Mouse (Mus musculus) large intestine, adult 2 months (tissue): ENCODE measurements around the gene Lcn12. TPM values are rescaled to one million over a fixed set of nuclear protein-coding genes. Genes with fewer than 3 reads are reported as not detected.

Source experiments
- DNase-seq: peaks from one replicate; pipeline ENCODE4 v3.0.0-alpha.2; 2012; ENCODE audit warnings: low read depth, low spot score
- WGBS: fragments of 180-500 bp; shearing (Covaris S2); methylation state at CpG from one replicate; pipeline ENCODE4 v1.1.7; 2018; 5-methylcytosine and 5-hydroxymethylcytosine counted together
- polyA plus RNA-seq: library from polyadenylated mRNA; depleted of rRNA; stranded (reverse); fragments of >200 nt; gene quantifications from 2 replicates; pipeline ENCODE4 v1.2.3, GENCODE M21; 2012

Lcn12 gene
- polyA plus RNA-seq, 1 experiment: not detected

- 78% methylated on average over 15 of the region's 15 CpGs for WGBS
- DNase-seq: no peak
These were observed 5.1 kb upstream of the Lcn12 start for GRCm38 (mm10) chr2:25498622-25499478.

GRCm38 (mm10) chr2:25497846-25498575 lies 4.3 kb upstream of the Lcn12 start:
- WGBS: 55% methylated on average over 6 of the region's 6 CpGs
- DNase-seq: no peak

GRCm38 (mm10) chr2:25496462-25496861 lies 2.8 kb upstream of the Lcn12 start:
- 42% methylated on average over 4 of the region's 4 CpGs for WGBS
- no peak for DNase-seq

GRCm38 (mm10) chr2:25492988-25493387 lies 723 bp downstream of the Lcn12 start:
- no peak for DNase-seq
- WGBS: 88% methylated on average over 5 of the region's 5 CpGs

- DNase-seq: no peak
- 68% methylated on average over 7 of the region's 7 CpGs for WGBS
These were observed 5.0 kb downstream of the Lcn12 start for GRCm38 (mm10) chr2:25488671-25489068.

- no peak for DNase-seq
- WGBS: 56% methylated on average over 6 of the region's 6 CpGs
These were observed 5.6 kb downstream of the Lcn12 start for GRCm38 (mm10) chr2:25487965-25488670.

GRCm38 (mm10) chr2:25484901-25485647 lies 8.6 kb downstream of the Lcn12 start:
- DNase-seq: no peak
- WGBS: 30% methylated on average over 11 of the region's 11 CpGs

GRCm38 (mm10) chr2:25482969-25483368 lies 10.7 kb downstream of the Lcn12 start:
- no peak for DNase-seq
- WGBS: 26% methylated on average over 7 of the region's 7 CpGs

GRCm38 (mm10) chr2:25480541-25480940 lies 13.2 kb downstream of the Lcn12 start:
- DNase-seq: no peak
- WGBS: 92% methylated on average over 1 of the region's 1 CpGs

GRCm38 (mm10) chr2:25479551-25480311 lies 14.0 kb downstream of the Lcn12 start:
- WGBS: 51% methylated on average over 10 of the region's 10 CpGs
- DNase-seq: no peak

GRCm38 (mm10) chr2:25477967-25478675 lies 15.6 kb downstream of the Lcn12 start:
- 95% methylated on average over 3 of the region's 3 CpGs for WGBS

GRCm38 (mm10) chr2:25477541-25477940 lies 16.2 kb downstream of the Lcn12 start:
- DNase-seq: no peak
- WGBS: 88% methylated on average over 8 of the region's 8 CpGs

More at GRCm38 (mm10) chr2:25477967-25478675, 15.6 kb downstream of the Lcn12 start:
- DNase-seq: no peak

GRCm38 (mm10) chr2:25472550-25472949 lies 21.2 kb downstream of the Lcn12 start:
- WGBS: 79% methylated on average over 2 of the region's 2 CpGs

GRCm38 (mm10) chr2:25469969-25470368 lies 23.7 kb downstream of the Lcn12 start, which contains the start of gene Ptgds:
TSS of gene Ptgds (minus strand) at chr2:25470046.
- no peak for DNase-seq
- WGBS: 59% methylated on average over 6 of the region's 6 CpGs

More at GRCm38 (mm10) chr2:25472550-25472949, 21.2 kb downstream of the Lcn12 start:
- DNase-seq: no peak

- WGBS: 78% methylated on average over 10 of the region's 10 CpGs
- no peak for DNase-seq
These were observed 24.5 kb downstream of the Lcn12 start for GRCm38 (mm10) chr2:25468962-25469915.

GRCm38 (mm10) chr2:25467606-25468303 lies 26.0 kb downstream of the Lcn12 start:
- DNase-seq: no peak
- WGBS: 82% methylated on average over 14 of the region's 14 CpGs
